Mouse (Mus musculus) liver, embryonic 14.5 days (tissue): ENCODE data around the gene Layn. TPM values are rescaled to one million over a fixed set of nuclear protein-coding genes. Genes with fewer than 3 reads are reported as not detected.
A peak's percentile ranks its signal among the peaks of the same experiment; 100 is the strongest.

ENCODE experiments used
- ATAC-seq: fragments of 200-750 bp; cut with Nextera tagmentation; 2 replicates; pipeline ENCODE4 v1.8.0; 2017; ENCODE audit warnings: moderate number of reproducible peaks, mild to moderate bottlenecking, moderate library complexity; ENCODE audit not compliant: insufficient read depth
- DNase-seq, 3 experiments: peaks; one replicate each; pipeline ENCODE4 v3.0.0-alpha.2; 2012 to 2013; ENCODE audit warnings: low read depth in 3 of 3, low spot score in 3 of 3
- H3K27ac ChIP-seq: fragments of 300-500 bp; sonication (generic); 2 replicates; pipeline ENCODE4 v1.5.1; 2014; ENCODE audit warnings: moderate library complexity, mild to moderate bottlenecking, control low read depth, inconsistent platforms
- H3K27me3 ChIP-seq: fragments of 300-500 bp; sonication (generic); 2 replicates; pipeline ENCODE4 v1.6.1; 2014; ENCODE audit warnings: mild to moderate bottlenecking, low read length, moderate library complexity; ENCODE audit not compliant: control insufficient read depth, insufficient read depth
- H3K36me3 ChIP-seq: fragments of 300-500 bp; sonication (generic); replicated peaks from 2 replicates; pipeline ENCODE4 v1.6.1; 2014; ENCODE audit warnings: low read depth; ENCODE audit not compliant: control insufficient read depth, insufficient read depth
- H3K4me1 ChIP-seq, 2 experiments: fragments of 200-500 bp in 1 of 2; fragments of 300-500 bp in 1 of 2; sonication (generic) in 1 of 2; replicated peaks; 2 replicates each; pipeline ENCODE4 v1.6.1; 2012 to 2014; ENCODE audit warnings: antibody characterized with exemption in 1 of 2, inconsistent platforms in 1 of 2, low read length in 1 of 2; ENCODE audit not compliant: control insufficient read depth in 2 of 2, insufficient read depth in 2 of 2
- H3K4me2 ChIP-seq: fragments of 300-500 bp; sonication (generic); 2 replicates; pipeline ENCODE4 v1.6.1; 2014; ENCODE audit warnings: low read depth, mild to moderate bottlenecking, control low read depth, moderate library complexity
- H3K4me3 ChIP-seq, 2 experiments: fragments of 200-500 bp in 1 of 2; fragments of 300-500 bp in 1 of 2; sonication (generic) in 1 of 2; 2 replicates each; pipeline ENCODE4 v1.5.1; 2012 to 2014; ENCODE audit warnings: low read depth in 2 of 2, low read length in 2 of 2, mild to moderate bottlenecking in 2 of 2, control low read depth in 1 of 2, inconsistent platforms in 1 of 2, moderate library complexity in 1 of 2; ENCODE audit not compliant: insufficient read depth in 1 of 2
- H3K9ac ChIP-seq: fragments of 300-500 bp; sonication (generic); replicated peaks from 2 replicates; pipeline ENCODE4 v1.6.1; 2014; ENCODE audit warnings: mild to moderate bottlenecking, control low read depth, moderate library complexity
- H3K9me3 ChIP-seq: fragments of 300-500 bp; sonication (generic); 2 replicates; pipeline ENCODE4 v1.6.1; 2016; ENCODE audit warnings: low read length, mixed read lengths; ENCODE audit not compliant: control insufficient read depth
- CTCF ChIP-seq: IDR thresholded peaks from 2 replicates; pipeline ENCODE4 v1.5.1; 2016; ENCODE audit warnings: antibody characterized with exemption, low read depth, control low read depth
- EP300 ChIP-seq: IDR thresholded peaks from 2 replicates; pipeline ENCODE4 v1.6.1; 2016; ENCODE audit warnings: antibody characterized with exemption, low read depth
- WGBS: fragments of 180-500 bp; shearing (Covaris S2); extraction: QIAGEN DNeasy Blood & Tissue Kit; methylation state at CpG from one replicate; pipeline ENCODE4 v1.1.7; 2014; ENCODE audit not compliant: insufficient replicate concordance; 5-methylcytosine and 5-hydroxymethylcytosine counted together
- polyA plus RNA-seq, 2 experiments: library from polyadenylated mRNA; depleted of rRNA in 1 of 2; stranded (reverse) in 1 of 2; unstranded in 1 of 2; fragments of >200 nt; fragmentation: Nextera tagmentation in 1 of 2; extraction: Ambion mirVana in 1 of 2; gene quantifications; 2 replicates each; pipeline versions ENCODE4 v1.2.1 to v1.2.3; 2012 to 2014

Layn gene
- polyA plus RNA-seq, 2 experiments: 0.45 to 1.1 TPM

DNA sequence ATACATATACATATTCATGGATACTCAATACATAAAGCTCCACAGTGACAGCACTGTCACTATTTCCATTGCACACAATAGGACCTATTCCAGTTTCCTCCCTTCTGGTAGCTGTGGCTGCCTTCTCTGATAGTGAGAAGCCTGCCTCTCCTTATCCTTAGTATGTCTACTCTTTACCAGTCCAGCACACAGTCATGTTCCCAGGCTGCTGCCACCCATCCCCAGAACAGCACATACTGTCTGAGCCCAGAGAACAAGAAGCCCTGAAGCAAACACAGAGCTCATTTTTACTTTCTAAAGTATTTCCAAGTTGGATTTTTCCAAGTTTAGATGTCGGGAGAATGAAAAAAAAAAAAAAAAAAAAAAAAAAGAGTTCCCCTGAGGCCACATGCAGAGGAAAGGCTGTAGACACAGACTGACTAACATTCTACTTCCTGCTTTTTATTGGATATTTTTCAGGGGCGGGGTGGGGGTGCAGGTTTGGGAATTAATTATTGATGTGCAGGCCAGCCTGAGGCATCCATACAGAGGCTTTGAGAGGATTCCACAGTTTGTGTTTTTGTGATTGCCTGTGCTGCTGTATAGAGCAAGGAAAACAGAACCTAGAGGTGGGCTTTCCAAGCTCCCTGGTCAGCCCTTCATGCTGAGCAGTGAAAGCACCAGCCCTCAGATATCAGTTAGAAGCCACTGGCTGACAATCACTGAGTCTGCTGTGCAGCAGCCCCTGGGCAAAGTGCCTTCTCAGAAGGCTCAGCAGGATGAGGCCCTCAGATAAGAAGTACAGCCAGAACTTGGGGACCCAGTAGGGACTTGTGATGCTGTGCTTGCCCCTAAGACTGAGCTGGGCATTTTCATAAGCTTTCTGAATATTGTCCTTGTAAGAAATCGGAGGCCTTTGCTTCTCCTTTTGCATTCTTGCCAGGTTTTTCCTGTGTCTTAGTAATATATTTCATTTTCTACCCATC, 20.3 kb downstream of the Layn start:
- TF ChIP-seq EP300 (no peak), CTCF (no peak)
- H3K9ac ChIP-seq: no peak overlapping the region
- ATAC-seq: peak; percentile 37; the same call in 1 of the 2 replicates
- H3K4me2 ChIP-seq: no peak overlapping the region
- H3K36me3 ChIP-seq: no peaks in the 10 kb centered on the region
- H3K27me3 ChIP-seq: no peaks in the 10 kb centered on the region
- H3K4me3 ChIP-seq: no peak overlapping the region
- no peak for DNase-seq
- no peaks in the 10 kb centered on the region for H3K9me3 ChIP-seq
- WGBS: 35% methylated on average over 3 of the region's 3 CpGs
- H3K27ac ChIP-seq: no peak overlapping the region
- 0 out of 4 replicates have a peak, but pooled peaks cover 0 to 2% of the 10 kb centered on the region in 2 experiments for H3K4me1 ChIP-seq

DNA sequence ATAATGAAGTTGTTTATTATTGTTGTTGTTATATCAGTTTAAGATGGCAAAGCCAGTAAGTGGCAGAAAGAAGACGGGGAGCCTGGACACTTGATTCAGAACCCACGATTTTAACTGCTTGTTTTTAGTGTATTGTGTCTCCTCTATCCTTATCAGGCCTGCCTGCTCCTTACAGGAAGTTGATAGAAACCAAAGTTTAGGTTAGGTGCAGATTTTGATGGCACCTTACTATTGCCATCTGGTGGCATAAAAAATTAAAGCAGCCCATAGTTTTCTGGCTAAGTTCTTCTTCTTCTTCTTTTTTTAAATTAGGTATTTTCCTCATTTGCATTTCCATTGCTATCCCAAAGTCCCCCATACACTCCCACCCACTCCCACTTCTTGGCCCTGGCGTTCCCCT, 24.7 kb downstream of the Layn start:
- no peak overlapping the region for H3K27ac ChIP-seq
- H3K9me3 ChIP-seq: no peaks in the 10 kb centered on the region
- H3K36me3 ChIP-seq: no peaks in the 10 kb centered on the region
- DNase-seq (no peak), ATAC-seq (no peak)
- WGBS: 21% methylated on average over 3 of the region's 3 CpGs
- H3K4me2 ChIP-seq: no peak overlapping the region
- TF ChIP-seq EP300 (no peak), CTCF (peak; percentile 26; the same call in 1 of the 2 replicates)
- no peak overlapping the region for H3K9ac ChIP-seq
- H3K4me1 ChIP-seq: 0 out of 4 replicates have a peak, but pooled peaks cover 0 to under 1% of the 10 kb centered on the region in 2 experiments
- H3K4me3 ChIP-seq: no peak overlapping the region
- no peaks in the 10 kb centered on the region for H3K27me3 ChIP-seq

- H3K4me3 ChIP-seq: no peak overlapping the region
- TF ChIP-seq EP300 (no peak), CTCF (no peak)
- no peak for DNase-seq
- H3K36me3 ChIP-seq: no peaks in the 10 kb centered on the region
- H3K9me3 ChIP-seq: no peaks in the 10 kb centered on the region
- WGBS: 60% methylated on average over 6 of the region's 6 CpGs
- ATAC-seq: no peak
- no peak overlapping the region for H3K4me2 ChIP-seq
- no peaks in the 10 kb centered on the region for H3K4me1 ChIP-seq
- no peaks in the 10 kb centered on the region for H3K27me3 ChIP-seq
- H3K27ac ChIP-seq: no peak overlapping the region
- no peak overlapping the region for H3K9ac ChIP-seq
Observed at GRCm38 (mm10) chr9:51042136-51042535, 34.8 kb downstream of the Layn start.

DNA sequence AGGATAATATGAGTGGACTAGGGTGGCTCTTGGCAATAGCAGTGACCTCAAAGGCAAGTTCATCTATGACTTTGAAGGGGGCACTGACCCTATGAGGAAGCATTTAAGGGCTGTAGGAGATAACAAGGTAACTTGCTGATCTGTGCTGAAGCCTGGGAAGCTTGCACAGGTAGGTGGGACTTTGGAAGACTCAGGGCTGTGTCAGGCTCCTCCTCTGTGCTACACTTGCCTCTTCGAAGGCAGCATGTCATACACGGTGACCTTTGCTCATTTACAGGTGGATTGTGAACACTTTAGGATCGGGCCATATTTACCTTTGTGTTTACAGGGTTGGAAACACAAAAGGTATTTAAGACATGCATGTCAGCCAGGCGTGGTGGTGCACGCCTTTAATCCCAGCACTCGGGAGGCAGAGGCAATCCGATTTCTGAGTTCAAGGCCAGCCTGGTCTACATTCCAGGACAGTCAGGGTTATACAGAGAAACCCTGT, 35.4 kb downstream of the Layn start:
- no peak for ATAC-seq
- Histone ChIP-seq H3K4me3 (no peak overlapping the region), H3K27ac (no peak overlapping the region), H3K4me1 (no peaks in the 10 kb centered on the region), H3K9ac (no peak overlapping the region), H3K36me3 (no peaks in the 10 kb centered on the region), H3K27me3 (no peaks in the 10 kb centered on the region), H3K9me3 (no peaks in the 10 kb centered on the region), H3K4me2 (no peak overlapping the region)
- WGBS: 61% methylated on average over 7 of the region's 7 CpGs
- DNase-seq: no peak
- TF ChIP-seq CTCF: no peak

DNA sequence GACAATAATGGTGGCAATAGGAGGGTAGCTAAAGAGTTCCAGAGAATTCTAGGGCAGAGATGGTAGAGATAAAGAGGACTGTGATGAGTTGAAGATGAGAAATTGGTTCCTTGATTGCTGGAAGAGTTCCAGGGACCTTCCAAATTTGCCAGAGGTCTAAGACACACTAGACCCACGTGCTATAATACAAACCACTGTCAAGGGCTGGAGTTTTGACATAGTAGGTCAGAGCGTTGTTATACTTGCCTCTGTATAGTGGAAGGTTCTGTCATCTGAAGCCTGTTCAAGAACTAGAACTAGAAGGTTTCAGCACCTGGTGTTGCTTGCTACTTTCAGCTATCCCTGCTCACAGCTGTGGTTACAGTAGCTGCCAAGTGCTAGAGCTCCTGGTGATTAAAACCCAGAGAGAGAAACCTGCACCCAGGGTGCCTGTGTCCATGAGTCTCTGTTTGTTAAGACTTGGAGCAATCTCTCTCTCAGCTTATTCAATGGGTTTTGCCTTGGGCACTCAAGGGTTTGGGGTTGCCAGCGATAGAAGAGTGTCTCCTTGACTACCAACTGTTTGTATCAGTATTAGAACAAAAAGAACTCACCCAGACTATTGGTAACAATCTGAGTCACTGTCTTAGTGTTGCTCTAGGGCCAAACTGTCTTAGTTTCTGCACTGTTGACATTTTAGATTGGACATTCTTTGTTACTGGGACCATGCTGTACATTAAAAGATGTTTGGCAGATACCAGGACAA, 43.9 kb downstream of the Layn start:
- WGBS: 57% methylated on average over 3 of the region's 3 CpGs
- H3K4me2 ChIP-seq: no peak overlapping the region
- no peaks in the 10 kb centered on the region for H3K9me3 ChIP-seq
- ATAC-seq (no peak), DNase-seq (no peak)
- H3K27ac ChIP-seq: no peak overlapping the region
- H3K4me1 ChIP-seq: peaks cover 0 to 2% of the 10 kb centered on the region in 2 experiments; a peak in 1 of 4 replicates
- H3K27me3 ChIP-seq: no peaks in the 10 kb centered on the region
- H3K9ac ChIP-seq: no peak overlapping the region
- no peaks in the 10 kb centered on the region for H3K36me3 ChIP-seq
- no peak overlapping the region for H3K4me3 ChIP-seq
- TF ChIP-seq CTCF (no peak), EP300 (no peak)
